27 mouse cellular contexts compared by ENCODE assay signal in genomic region chr6:129916996-129917395, GRCm38 (mm10). TPM values are rescaled to one million over a fixed set of nuclear protein-coding genes. Genes with fewer than 3 reads are reported as not detected.
A peak's percentile ranks its signal among the peaks of the same experiment; 100 is the strongest.
DNase-seq lines count a peak whose midpoint lies in the region; ATAC-seq and TF ChIP-seq lines count a peak whose summit lies in the region.
"Had no signal": no experiment of that assay in that cellular context is flagged by ENCODE, and none has a peak within 500 bp of the region (broad histone marks: within the 10 kb centered on the region; RNA-seq: fewer than 3 reads in every experiment).

No protein-coding gene starts in this region.

- peak; percentile 29 for DNase-seq in MEL (ENCODE audit: low read depth, low spot score)
- no peak for DNase-seq in gastrocnemius, adult 8-10 months (ENCODE audit: low spot score in 2 of 2)
- no peak for DNase-seq in layer of hippocampus, adult 8-10 months (ENCODE audit: low spot score in 2 of 2)
- DNase-seq: adrenal gland, adult 8-10 months; adrenal gland, postnatal 14 days; adrenal gland, postnatal 36 days; B cell, adult 2 months; cerebellum, adult 11-12 months; cerebellum, adult 2 months; cerebellum, adult 9-10 months; cerebellum, postnatal 14 days; cerebellum, postnatal 36 days; forebrain, postnatal 0 days had no signal

- no peak for TF ChIP-seq CTCF in MEL (IDR thresholded peaks at IDR 0.05 in 2 of 3, conservative IDR thresholded peaks at IDR 0.05 in 1 of 3; ENCODE audit: control insufficient read depth in 1 of 3, insufficient read depth in 1 of 3, low read depth in 2 of 3, low read length in 3 of 3, poor library complexity in 1 of 3, severe bottlenecking in 1 of 3)

- H3K4me3 ChIP-seq in MEL (ENCODE audit: control insufficient read depth in 1 of 2, insufficient read depth in 1 of 2, low read depth in 2 of 2, low read length in 2 of 2), result no peak overlapping the region
- H3K4me3 ChIP-seq: embryonic facial prominence, embryonic 10.5 days; embryonic facial prominence, embryonic 12.5 days; forebrain, embryonic 13.5 days; forebrain, embryonic 15.5 days had no signal

- peaks cover 0 to 4% of the 10 kb centered on the region in 2 experiments; a peak in 2 of 4 replicates for H3K4me1 ChIP-seq in MEL (ENCODE audit: control insufficient read depth in 1 of 2, insufficient read depth in 2 of 2, low read length in 2 of 2)
- H3K4me1 ChIP-seq: embryonic facial prominence, embryonic 10.5 days; embryonic facial prominence, embryonic 12.5 days; forebrain, embryonic 13.5 days; forebrain, embryonic 15.5 days had no signal

- TF ChIP-seq EP300 in MEL (IDR thresholded peaks at IDR 0.05; ENCODE audit: low read depth in 1 of 2, low read length in 2 of 2), result no peak

- H3K9me3 ChIP-seq in MEL (replicated peaks; ENCODE audit: insufficient read depth, low read length), result no peaks in the 10 kb centered on the region

- ATAC-seq in common myeloid progenitor, adult 5-6 weeks (replicated peaks; ENCODE audit: low read depth, poor library complexity, severe bottlenecking), result peak; percentile 43; the same call in 1 of the 2 replicates
- peak; percentile 83 for ATAC-seq in megakaryocyte, adult 5-6 weeks (ENCODE audit: poor library complexity, severe bottlenecking)
- 0 out of 2 replicates have a peak, but pooled peaks have one; percentile 26 for ATAC-seq in neutrophil, adult 5-6 weeks (ENCODE audit: extremely low read depth, insufficient number of reproducible peaks, low FRiP score, poor library complexity, severe bottlenecking)
- no peak for ATAC-seq in CD4-positive, CD25-positive, alpha-beta regulatory T cell, adult 4 months
- ATAC-seq in activated CD4-positive, CD25-positive, alpha-beta regulatory T cell, adult 4 months, result no peak
- ATAC-seq: forebrain, embryonic 13.5 days; forebrain, embryonic 15.5 days; forebrain, postnatal 0 days had no signal

- H3K36me3 ChIP-seq in MEL (ENCODE audit: control insufficient read depth in 1 of 2, insufficient read depth in 2 of 2, low read length in 2 of 2), result peaks cover 0 to 10% of the 10 kb centered on the region in 2 experiments; a peak in 2 of 4 replicates
- H3K36me3 ChIP-seq: embryonic facial prominence, embryonic 10.5 days; embryonic facial prominence, embryonic 12.5 days; forebrain, embryonic 15.5 days had no signal

- H3K27ac ChIP-seq in MEL (ENCODE audit: control insufficient read depth, low read depth, low read length), result no peak overlapping the region
- H3K27ac ChIP-seq: embryonic facial prominence, embryonic 10.5 days; embryonic facial prominence, embryonic 12.5 days; forebrain, embryonic 13.5 days; forebrain, embryonic 15.5 days had no signal

- no peak for TF ChIP-seq RAD21 in MEL (IDR thresholded peaks at IDR 0.05; ENCODE audit: low read depth, low read length)

- TF ChIP-seq POLR2A in MEL (IDR thresholded peaks at IDR 0.05; ENCODE audit: control insufficient read depth in 1 of 2, insufficient read depth in 1 of 2, low read depth in 1 of 2, low read length in 2 of 2, poor library complexity in 1 of 2), result no peak

- no peaks in the 10 kb centered on the region for H3K27me3 ChIP-seq in MEL (ENCODE audit: control insufficient read depth in 1 of 2, insufficient read depth in 2 of 2, low read length in 2 of 2)
- H3K27me3 ChIP-seq: embryonic facial prominence, embryonic 12.5 days; forebrain, embryonic 13.5 days; forebrain, embryonic 15.5 days had no signal

- H3K9ac ChIP-seq in MEL (ENCODE audit: control insufficient read depth, low read depth, low read length, poor library complexity, severe bottlenecking), result no peak overlapping the region
- H3K9ac ChIP-seq: embryonic facial prominence, embryonic 12.5 days; forebrain, embryonic 13.5 days; forebrain, embryonic 15.5 days; forebrain, postnatal 0 days had no signal

- H3K79me2 ChIP-seq in MEL (ENCODE audit: control insufficient read depth, insufficient read depth, low read length, poor library complexity), result no peaks in the 10 kb centered on the region

TF ChIP-seq in MEL, 35 proteins besides CTCF, POLR2A, EP300 and RAD21:
- TF ChIP-seq KAT2A (conservative IDR thresholded peaks at IDR 0.05; ENCODE audit: low read depth, low read length) (no peak), TBP (IDR thresholded peaks at IDR 0.05; ENCODE audit: low read depth, low read length) (no peak), NELFE (IDR thresholded peaks at IDR 0.05; ENCODE audit: low read depth, low read length) (no peak), BHLHE40 (IDR thresholded peaks at IDR 0.05; ENCODE audit: borderline replicate concordance, low read depth, low read length) (no peak), ETS1 (IDR thresholded peaks at IDR 0.05; ENCODE audit: low read depth, low read length) (no peak), MAFK (IDR thresholded peaks at IDR 0.05; ENCODE audit: borderline replicate concordance, low read depth, low read length) (no peak), MYC (IDR thresholded peaks at IDR 0.05; ENCODE audit: low read depth, low read length) (no peak), USF2 (IDR thresholded peaks at IDR 0.05; ENCODE audit: borderline replicate concordance in 1 of 2, insufficient read depth in 1 of 2, low read depth in 1 of 2, low read length in 2 of 2) (no peak), USF1 (IDR thresholded peaks at IDR 0.05; ENCODE audit: low read depth, low read length) (no peak), ZMIZ1 (IDR thresholded peaks at IDR 0.05; ENCODE audit: low read depth, low read length) (no peak), SIN3A (IDR thresholded peaks at IDR 0.05; ENCODE audit: low read length) (no peak), NRF1 (IDR thresholded peaks at IDR 0.05; ENCODE audit: insufficient read depth, low read depth, low read length, poor library complexity, severe bottlenecking) (no peak)

RNA-seq across cellular contexts. Expression of gene Klra5, which starts 0.5 kb away (rescaled TPM):
- not detected in 2 replicates for total RNA-seq in MEL (2012; rRNA removed)
- polyA plus RNA-seq in MEL (2012; ENCODE audit: insufficient read depth in 1 of 2, insufficient read length in 2 of 2, low read depth in 1 of 2, low replicate concordance in 2 of 2, missing spikeins in 1 of 2), result not detected
- total RNA-seq in common myeloid progenitor, adult 5-6 weeks (2017), result not detected in 2 replicates
- 1.0 TPM in 1 of 2 replicates, not detected in the other for total RNA-seq in megakaryocyte, adult 5-6 weeks (2015)
- total RNA-seq in megakaryocyte, adult 5-6 weeks (2017), result not detected in 2 replicates
- not detected in 2 replicates for total RNA-seq in neutrophil, adult 5-6 weeks (2017)
- total RNA-seq in gastrocnemius, adult 8-10 months (2022), result not detected
- total RNA-seq in layer of hippocampus, adult 8-10 months (2022), result not detected
- not detected for polyA plus RNA-seq in CD4-positive, CD25-positive, alpha-beta regulatory T cell, adult 4 months (2017; shearing (Covaris generic))
- not detected for polyA plus RNA-seq in activated CD4-positive, CD25-positive, alpha-beta regulatory T cell, adult 4 months (2017; shearing (Covaris generic))
- total RNA-seq: adrenal gland, adult 18-20 months; adrenal gland, adult 8-10 months; adrenal gland, postnatal 14 days; adrenal gland, postnatal 36 days; ES-E14; forebrain, postnatal 0 days had no signal
- polyA plus RNA-seq: cerebellum, adult 2 months; cortical plate, adult 2 months; embryonic facial prominence, embryonic 10.5 days; embryonic facial prominence, embryonic 12.5 days; embryonic facial prominence, embryonic 14.5 days; forebrain, embryonic 11.5 days; forebrain, embryonic 13.5 days; forebrain, embryonic 15.5 days; forebrain, postnatal 0 days had no signal

RNA-seq across cellular contexts. Expression of gene Klra17, which starts 40.5 kb away (rescaled TPM):
- total RNA-seq in MEL (2012; rRNA removed), result not detected in 2 replicates
- not detected for polyA plus RNA-seq in MEL (2012; ENCODE audit: insufficient read depth in 1 of 2, insufficient read length in 2 of 2, low read depth in 1 of 2, low replicate concordance in 2 of 2, missing spikeins in 1 of 2)
- not detected in 2 replicates for total RNA-seq in common myeloid progenitor, adult 5-6 weeks (2017)
- total RNA-seq in megakaryocyte, adult 5-6 weeks (2015), result 9.8 and 11.6 TPM in 2 replicates
- total RNA-seq in megakaryocyte, adult 5-6 weeks (2017), result 4.2 and 6.1 TPM in 2 replicates
- 43.4 and 44.9 TPM in 2 replicates for total RNA-seq in neutrophil, adult 5-6 weeks (2017)
- not detected for total RNA-seq in gastrocnemius, adult 8-10 months (2022)
- total RNA-seq in layer of hippocampus, adult 8-10 months (2022), result not detected
- not detected for polyA plus RNA-seq in CD4-positive, CD25-positive, alpha-beta regulatory T cell, adult 4 months (2017; shearing (Covaris generic))
- not detected for polyA plus RNA-seq in activated CD4-positive, CD25-positive, alpha-beta regulatory T cell, adult 4 months (2017; shearing (Covaris generic))
- total RNA-seq: adrenal gland, adult 18-20 months; adrenal gland, postnatal 14 days; adrenal gland, postnatal 36 days; ES-E14; forebrain, postnatal 0 days had no signal
- polyA plus RNA-seq: cerebellum, adult 2 months; cortical plate, adult 2 months; embryonic facial prominence, embryonic 10.5 days; embryonic facial prominence, embryonic 12.5 days; embryonic facial prominence, embryonic 14.5 days; forebrain, embryonic 11.5 days; forebrain, embryonic 13.5 days; forebrain, embryonic 15.5 days; forebrain, postnatal 0 days had no signal

RNA-seq across cellular contexts. Expression of gene Gm17631, which starts 54.5 kb away (rescaled TPM):
- total RNA-seq in MEL (2012; rRNA removed), result not detected in 2 replicates
- not detected for polyA plus RNA-seq in MEL (2012; ENCODE audit: insufficient read depth in 1 of 2, insufficient read length in 2 of 2, low read depth in 1 of 2, low replicate concordance in 2 of 2, missing spikeins in 1 of 2)
- total RNA-seq in common myeloid progenitor, adult 5-6 weeks (2017), result not detected in 2 replicates
- not detected in 2 replicates for total RNA-seq in megakaryocyte, adult 5-6 weeks (2015)
- total RNA-seq in megakaryocyte, adult 5-6 weeks (2017), result not detected in 2 replicates
- total RNA-seq in neutrophil, adult 5-6 weeks (2017), result not detected in 2 replicates
- not detected for total RNA-seq in gastrocnemius, adult 8-10 months (2022)
- not detected for total RNA-seq in layer of hippocampus, adult 8-10 months (2022)
- not detected for polyA plus RNA-seq in CD4-positive, CD25-positive, alpha-beta regulatory T cell, adult 4 months (2017; shearing (Covaris generic))
- polyA plus RNA-seq in activated CD4-positive, CD25-positive, alpha-beta regulatory T cell, adult 4 months (2017; shearing (Covaris generic)), result not detected
- total RNA-seq: adrenal gland, adult 18-20 months; adrenal gland, adult 8-10 months; adrenal gland, postnatal 14 days; adrenal gland, postnatal 36 days; ES-E14; forebrain, postnatal 0 days had no signal
- polyA plus RNA-seq: cerebellum, adult 2 months; cortical plate, adult 2 months; embryonic facial prominence, embryonic 10.5 days; embryonic facial prominence, embryonic 12.5 days; embryonic facial prominence, embryonic 14.5 days; forebrain, embryonic 11.5 days; forebrain, embryonic 13.5 days; forebrain, embryonic 15.5 days; forebrain, postnatal 0 days had no signal

Comparison
In these comparisons a context has a peak if more than half of its experiments do, and no peak if none do; other contexts are left out.
1. ATAC-seq: peak in common myeloid progenitor, adult 5-6 weeks (single experiment), megakaryocyte, adult 5-6 weeks (single experiment) and neutrophil, adult 5-6 weeks (single experiment); none in CD4-positive, CD25-positive, alpha-beta regulatory T cell, adult 4 months (single experiment) and activated CD4-positive, CD25-positive, alpha-beta regulatory T cell, adult 4 months (single experiment).